Mouse (Mus musculus) neural tube, embryonic 13.5 days (tissue): Measurements from ENCODE around the gene Scd4. TPM values are rescaled to one million over a fixed set of nuclear protein-coding genes. Genes with fewer than 3 reads are reported as not detected.

ENCODE experiments used
- ATAC-seq: fragments of 200-750 bp; cut with Nextera tagmentation; 2 replicates; pipeline ENCODE4 v1.8.0; 2017; ENCODE audit warnings: low read depth, mild to moderate bottlenecking, moderate TSS enrichment, moderate library complexity
- H3K27ac ChIP-seq: fragments of 300-500 bp; sonication (generic); replicated peaks from 2 replicates; pipeline ENCODE4 v1.5.1; 2015; ENCODE audit warnings: moderate library complexity, mild to moderate bottlenecking, inconsistent platforms
- H3K27me3 ChIP-seq: fragments of 300-500 bp; sonication (generic); 2 replicates; pipeline ENCODE4 v1.6.1; 2015; ENCODE audit warnings: mild to moderate bottlenecking, inconsistent platforms
- H3K36me3 ChIP-seq: fragments of 300-500 bp; sonication (generic); 2 replicates; pipeline ENCODE4 v1.6.1; 2015; ENCODE audit warnings: mild to moderate bottlenecking, inconsistent platforms
- H3K4me1 ChIP-seq: fragments of 300-500 bp; sonication (generic); replicated peaks from 2 replicates; pipeline ENCODE4 v1.6.1; 2015; ENCODE audit warnings: inconsistent platforms
- H3K4me2 ChIP-seq: fragments of 300-500 bp; sonication (generic); 2 replicates; pipeline ENCODE4 v1.6.1; 2015; ENCODE audit warnings: inconsistent platforms, mild to moderate bottlenecking, moderate library complexity
- H3K4me3 ChIP-seq: fragments of 300-500 bp; sonication (generic); 2 replicates; pipeline ENCODE4 v1.5.1; 2015; ENCODE audit warnings: mild to moderate bottlenecking, inconsistent platforms
- H3K9ac ChIP-seq: fragments of 300-500 bp; sonication (generic); 2 replicates; pipeline ENCODE4 v1.6.1; 2015; ENCODE audit warnings: moderate library complexity, mild to moderate bottlenecking, inconsistent platforms
- H3K9me3 ChIP-seq: fragments of 300-500 bp; sonication (generic); 2 replicates; pipeline ENCODE4 v1.6.1; 2016; ENCODE audit warnings: inconsistent platforms
- WGBS: fragments of 180-500 bp; shearing (Covaris S2); methylation state at CpG from one replicate; pipeline ENCODE4 v1.1.7; 2015; 5-methylcytosine and 5-hydroxymethylcytosine counted together
- microRNA-seq: library from miRNA; unstranded; fragments of <30 nt; microRNA quantifications from one replicate; pipeline ENCODE4, GENCODE M21; 2016
- polyA plus RNA-seq: library from polyadenylated mRNA; unstranded; fragments of >200 nt; fragmentation: Nextera tagmentation; extraction: Ambion mirVana; gene quantifications from 2 replicates; pipeline ENCODE4 v1.2.1, GENCODE M21; 2015

Scd4 gene
- polyA plus RNA-seq, 1 experiment from 2014 or later, result 0.06 TPM

- Histone ChIP-seq H3K27me3 (no peaks in the 10 kb centered on the region), H3K4me3 (peak overlapping the region; percentile 60), H3K36me3 (no peaks in the 10 kb centered on the region), H3K9me3 (no peaks in the 10 kb centered on the region), H3K4me2 (peak overlapping the region; percentile 78), H3K9ac (peak overlapping the region; percentile 82), H3K27ac (peak overlapping the region; percentile 91), H3K4me1 (peaks cover 19% of the 10 kb centered on the region)
- 38% methylated on average over 19 of the region's 19 CpGs for WGBS
- ATAC-seq, result peak; percentile 5
Observed at GRCm38 (mm10) chr19:44387746-44388474, 55.0 kb downstream of the Scd4 start.

GRCm38 (mm10) chr19:44388475-44389428 is 55.9 kb downstream of the Scd4 start:
- ATAC-seq, result peak; percentile 97
- H3K27me3 ChIP-seq, result no peaks in the 10 kb centered on the region
- WGBS, result 5% methylated on average over 41 of the region's 41 CpGs

GRCm38 (mm10) chr19:44389507-44389906 is 56.6 kb downstream of the Scd4 start:
- Histone ChIP-seq H3K4me2 (no peak overlapping the region), H3K4me3 (no peak overlapping the region), H3K27me3 (no peaks in the 10 kb centered on the region), H3K36me3 (no peaks in the 10 kb centered on the region), H3K9me3 (no peaks in the 10 kb centered on the region), H3K27ac (0 out of 2 replicates have a peak overlapping the region, but pooled peaks have one; percentile 91), H3K4me1 (peaks cover 19% of the 10 kb centered on the region), H3K9ac (0 out of 2 replicates have a peak overlapping the region, but pooled peaks have one; percentile 82)
- ATAC-seq, result no peak
- 8% methylated on average over 1 of the region's 1 CpGs for whole genome bisulfite sequencing

More at GRCm38 (mm10) chr19:44388475-44389428, 55.9 kb downstream of the Scd4 start:
- Histone ChIP-seq H3K4me1 (peaks cover 19% of the 10 kb centered on the region), H3K4me3 (peak overlapping the region; percentile 60), H3K36me3 (no peaks in the 10 kb centered on the region), H3K4me2 (peak overlapping the region; percentile 78), H3K9ac (peak overlapping the region; percentile 82), H3K27ac (peak overlapping the region; percentile 91), H3K9me3 (no peaks in the 10 kb centered on the region)

GRCm38 (mm10) chr19:44391856-44392255 is 59.0 kb downstream of the Scd4 start:
- peaks cover 3% of the 10 kb centered on the region; the same call in 1 of the 2 replicates for H3K36me3 ChIP-seq
- no peak overlapping the region for H3K4me3 ChIP-seq
- no peak overlapping the region for H3K9ac ChIP-seq
- no peaks in the 10 kb centered on the region for H3K9me3 ChIP-seq
- H3K4me2 ChIP-seq, result no peak overlapping the region
- no peak for ATAC-seq
- H3K27ac ChIP-seq, result no peak overlapping the region
- peaks cover 19% of the 10 kb centered on the region for H3K4me1 ChIP-seq
- WGBS, result 91% methylated on average over 4 of the region's 4 CpGs
- H3K27me3 ChIP-seq, result no peaks in the 10 kb centered on the region

GRCm38 (mm10) chr19:44392339-44393009 is 59.6 kb downstream of the Scd4 start:
- peaks cover 7% of the 10 kb centered on the region for H3K36me3 ChIP-seq
- peaks cover 19% of the 10 kb centered on the region for H3K4me1 ChIP-seq
- no peak overlapping the region for H3K9ac ChIP-seq
- H3K9me3 ChIP-seq, result no peaks in the 10 kb centered on the region
- no peak overlapping the region for H3K4me3 ChIP-seq
- ATAC-seq, result no peak
- no peak overlapping the region for H3K27ac ChIP-seq
- H3K4me2 ChIP-seq, result no peak overlapping the region
- H3K27me3 ChIP-seq, result no peaks in the 10 kb centered on the region
- 86% methylated on average over 5 of the region's 5 CpGs for WGBS

- no peak for ATAC-seq
- Histone ChIP-seq H3K4me2 (no peak overlapping the region), H3K9ac (no peak overlapping the region), H3K27me3 (no peaks in the 10 kb centered on the region), H3K36me3 (peaks cover 18% of the 10 kb centered on the region), H3K4me1 (peaks cover 8% of the 10 kb centered on the region), H3K27ac (no peak overlapping the region), H3K4me3 (no peak overlapping the region), H3K9me3 (no peaks in the 10 kb centered on the region)
- WGBS, result 85% methylated on average over 5 of the region's 5 CpGs
Observed at GRCm38 (mm10) chr19:44393962-44394422, 61.1 kb downstream of the Scd4 start.

GRCm38 (mm10) chr19:44394972-44395371 is 62.1 kb downstream of the Scd4 start:
- Histone ChIP-seq H3K4me2 (no peak overlapping the region), H3K4me1 (no peaks in the 10 kb centered on the region), H3K36me3 (peaks cover 27% of the 10 kb centered on the region), H3K4me3 (no peak overlapping the region), H3K27me3 (no peaks in the 10 kb centered on the region), H3K27ac (no peak overlapping the region), H3K9ac (no peak overlapping the region), H3K9me3 (no peaks in the 10 kb centered on the region)
- ATAC-seq, result no peak
- 93% methylated on average over 7 of the region's 7 CpGs for WGBS

Small RNA genes within 50 kb of the gene (microRNA-seq; reads per million reads assigned to microRNA genes)
- gene Mir5114, result not detected

Other genes with a start within 250 kb of the Scd4 start
- gene Chuk, start 225.6 kb upstream of the Scd4 start, polyA plus RNA-seq, result 58.5 and 61.2 TPM in 2 replicates
- 29.8 and 36.7 TPM in 2 replicates for gene Cwf19l1, start 197.2 kb upstream of the Scd4 start, polyA plus RNA-seq
- gene Bloc1s2, start 186.6 kb upstream of the Scd4 start, polyA plus RNA-seq, result 168 and 171 TPM in 2 replicates
- gene Pkd2l1, start 140.7 kb upstream of the Scd4 start, polyA plus RNA-seq, result 1.8 and 2.3 TPM in 2 replicates
- 2.7 and 2.9 TPM in 2 replicates for gene Scd3, start 129.8 kb upstream of the Scd4 start, polyA plus RNA-seq
- gene Scd2, start 39.4 kb upstream of the Scd4 start, polyA plus RNA-seq, result 255 and 272 TPM in 2 replicates
- gene Scd1, start 74.8 kb downstream of the Scd4 start, polyA plus RNA-seq, result 5.2 and 5.8 TPM in 2 replicates
- gene Wnt8b, start 160.4 kb downstream of the Scd4 start, polyA plus RNA-seq, result 0.54 and 0.89 TPM in 2 replicates
- 0.13 and 0.43 TPM in 2 replicates for gene Sec31b, start 212.8 kb downstream of the Scd4 start, polyA plus RNA-seq
- not detected in 2 replicates for gene Gm20538, start 219.7 kb downstream of the Scd4 start, polyA plus RNA-seq
- gene Ndufb8, start 222.3 kb downstream of the Scd4 start, polyA plus RNA-seq, result 654 and 741 TPM in 2 replicates
- gene Hif1an, start 229.8 kb downstream of the Scd4 start, polyA plus RNA-seq, result 24.5 and 26.0 TPM in 2 replicates